Mouse (Mus musculus): Measurements from ENCODE around the gene Ptgfrn. TPM values are rescaled to one million over a fixed set of nuclear protein-coding genes. Genes with fewer than 3 reads are reported as not detected.

Ptgfrn gene
- polyA plus RNA-seq, 1 experiment, result 1.0 TPM

DNA sequence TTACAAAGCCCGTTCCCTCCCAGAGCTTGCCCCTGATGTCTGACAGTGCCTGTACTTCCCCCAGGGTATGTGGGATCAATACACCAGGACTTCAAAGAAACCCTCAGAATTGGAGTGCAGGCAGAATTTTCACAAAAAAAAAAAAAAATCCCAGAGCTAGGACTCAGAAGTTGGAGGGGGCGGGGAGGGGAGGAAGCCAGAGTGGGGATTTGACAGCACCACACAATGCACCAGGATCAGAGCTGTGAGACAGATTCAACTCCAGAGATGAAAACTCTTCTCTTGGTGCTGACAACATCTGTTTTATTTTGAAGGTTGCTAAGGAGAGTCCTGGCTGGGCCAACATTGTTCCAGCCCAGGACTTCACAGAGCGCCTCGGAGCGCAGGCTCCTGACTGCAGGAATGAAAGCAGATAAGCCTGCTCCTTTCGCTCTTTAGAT, 39.3 kb downstream of the Ptgfrn start:
- Histone ChIP-seq H3K27ac (ENCODE audit: control insufficient read depth, insufficient read depth, low read depth, low read length) (no peak overlapping the region), H3K27me3 (ENCODE audit: control insufficient read depth, insufficient read depth, low read length) (no peaks in the 10 kb centered on the region), H3K4me1 (ENCODE audit: control insufficient read depth, insufficient read depth, low read length) (no peaks in the 10 kb centered on the region), H3K36me3 (ENCODE audit: control insufficient read depth, insufficient read depth, low read length) (no peaks in the 10 kb centered on the region), H3K4me3 (ENCODE audit: control insufficient read depth, low read depth, low read length) (no peak overlapping the region)
- TF ChIP-seq CTCF (IDR thresholded peaks at IDR 0.05; ENCODE audit: control insufficient read depth, insufficient read depth, insufficient replicate concordance, low read depth, low read length) (no peak), POLR2A (IDR thresholded peaks at IDR 0.05; ENCODE audit: control insufficient read depth, low read depth, low read length) (no peak)

DNA sequence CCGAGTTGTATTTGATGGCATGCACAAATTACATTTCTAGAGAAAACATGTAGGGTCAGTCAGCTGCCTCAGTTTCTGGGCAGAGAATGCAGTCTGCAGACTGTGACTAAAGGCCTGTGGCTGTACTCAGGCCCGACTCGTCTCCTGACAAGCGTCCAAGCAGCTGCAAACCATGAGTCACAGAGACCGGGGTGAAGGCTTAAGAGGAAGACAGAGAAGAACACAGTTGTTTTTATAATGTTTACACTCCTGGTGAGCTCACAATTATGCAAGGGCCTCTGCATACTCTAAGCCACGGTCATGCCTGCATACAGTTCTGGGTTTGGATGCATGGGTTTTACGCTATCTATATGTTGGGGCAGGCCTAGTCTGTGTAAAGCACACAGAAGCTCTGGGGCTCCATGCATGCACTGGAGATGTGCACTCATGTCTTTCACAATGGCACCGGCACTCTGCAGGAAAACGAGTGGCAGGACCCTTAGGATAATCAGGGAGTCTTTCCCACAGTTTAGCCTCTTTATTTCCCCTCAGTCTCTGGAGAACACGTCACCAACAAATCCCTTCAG, 39.8 kb downstream of the Ptgfrn start:
- Histone ChIP-seq H3K36me3 (ENCODE audit: control insufficient read depth, insufficient read depth, low read length) (no peaks in the 10 kb centered on the region), H3K27me3 (ENCODE audit: control insufficient read depth, insufficient read depth, low read length) (no peaks in the 10 kb centered on the region), H3K4me3 (ENCODE audit: control insufficient read depth, low read depth, low read length) (no peak overlapping the region), H3K4me1 (ENCODE audit: control insufficient read depth, insufficient read depth, low read length) (no peaks in the 10 kb centered on the region), H3K27ac (ENCODE audit: control insufficient read depth, insufficient read depth, low read depth, low read length) (peak overlapping the region; percentile 30; the same call in 1 of the 2 replicates)
- no peak for TF ChIP-seq CTCF (IDR thresholded peaks at IDR 0.05; ENCODE audit: control insufficient read depth, insufficient read depth, insufficient replicate concordance, low read depth, low read length)
- no peak for TF ChIP-seq POLR2A (IDR thresholded peaks at IDR 0.05; ENCODE audit: control insufficient read depth, low read depth, low read length)

DNA sequence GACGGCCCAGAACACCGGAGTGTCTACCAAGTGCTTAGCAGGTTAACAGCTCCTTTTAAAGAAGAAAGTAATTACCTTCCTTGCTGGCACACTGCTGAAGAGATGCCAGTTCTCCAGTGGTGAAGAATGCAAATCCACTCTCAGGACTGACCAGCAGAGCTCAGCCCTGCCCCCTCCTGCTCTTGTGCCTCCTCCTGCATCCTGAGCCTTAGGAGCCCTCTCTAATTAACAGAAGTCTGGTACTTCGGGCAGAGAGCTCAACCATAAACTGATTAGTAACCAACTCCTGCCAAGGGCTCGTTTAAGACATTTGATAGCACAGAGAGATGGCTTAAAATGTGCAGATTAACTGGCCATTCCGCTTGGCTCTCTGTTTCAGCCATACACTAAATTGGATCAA, 41.4 kb downstream of the Ptgfrn start:
- no peaks in the 10 kb centered on the region for H3K27me3 ChIP-seq (ENCODE audit: control insufficient read depth, insufficient read depth, low read length)
- no peaks in the 10 kb centered on the region for H3K4me1 ChIP-seq (ENCODE audit: control insufficient read depth, insufficient read depth, low read length)
- H3K36me3 ChIP-seq (ENCODE audit: control insufficient read depth, insufficient read depth, low read length), result no peaks in the 10 kb centered on the region
- H3K27ac ChIP-seq (ENCODE audit: control insufficient read depth, insufficient read depth, low read depth, low read length), result no peak overlapping the region
- H3K4me3 ChIP-seq (ENCODE audit: control insufficient read depth, low read depth, low read length), result no peak overlapping the region
- TF ChIP-seq CTCF (IDR thresholded peaks at IDR 0.05; ENCODE audit: control insufficient read depth, insufficient read depth, insufficient replicate concordance, low read depth, low read length) (no peak), POLR2A (IDR thresholded peaks at IDR 0.05; ENCODE audit: control insufficient read depth, low read depth, low read length) (no peak)

DNA sequence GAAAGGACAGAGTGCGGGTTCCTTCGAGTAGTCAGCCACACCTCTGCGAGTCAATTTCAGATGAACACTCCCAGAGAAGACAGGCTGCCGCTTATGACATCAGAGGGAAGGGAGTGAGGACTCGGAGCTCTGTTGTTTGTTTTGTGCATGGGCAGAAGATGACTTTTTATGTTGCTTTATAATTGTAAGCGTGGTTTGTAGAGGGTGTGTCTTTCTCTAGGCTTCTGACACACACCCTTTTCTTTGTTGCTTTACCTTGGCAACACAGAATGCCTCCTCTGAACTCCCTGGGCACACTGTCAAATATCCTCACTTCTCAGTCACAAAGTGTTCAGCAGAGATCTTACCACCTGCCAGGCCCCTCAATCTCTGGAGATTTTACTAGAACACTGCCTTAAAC, 43.9 kb downstream of the Ptgfrn start:
- Histone ChIP-seq H3K4me3 (ENCODE audit: control insufficient read depth, low read depth, low read length) (no peak overlapping the region), H3K36me3 (ENCODE audit: control insufficient read depth, insufficient read depth, low read length) (no peaks in the 10 kb centered on the region), H3K27ac (ENCODE audit: control insufficient read depth, insufficient read depth, low read depth, low read length) (no peak overlapping the region), H3K27me3 (ENCODE audit: control insufficient read depth, insufficient read depth, low read length) (no peaks in the 10 kb centered on the region), H3K4me1 (ENCODE audit: control insufficient read depth, insufficient read depth, low read length) (no peaks in the 10 kb centered on the region)
- no peak for TF ChIP-seq CTCF (IDR thresholded peaks at IDR 0.05; ENCODE audit: control insufficient read depth, insufficient read depth, insufficient replicate concordance, low read depth, low read length)
- no peak for TF ChIP-seq POLR2A (IDR thresholded peaks at IDR 0.05; ENCODE audit: control insufficient read depth, low read depth, low read length)

DNA sequence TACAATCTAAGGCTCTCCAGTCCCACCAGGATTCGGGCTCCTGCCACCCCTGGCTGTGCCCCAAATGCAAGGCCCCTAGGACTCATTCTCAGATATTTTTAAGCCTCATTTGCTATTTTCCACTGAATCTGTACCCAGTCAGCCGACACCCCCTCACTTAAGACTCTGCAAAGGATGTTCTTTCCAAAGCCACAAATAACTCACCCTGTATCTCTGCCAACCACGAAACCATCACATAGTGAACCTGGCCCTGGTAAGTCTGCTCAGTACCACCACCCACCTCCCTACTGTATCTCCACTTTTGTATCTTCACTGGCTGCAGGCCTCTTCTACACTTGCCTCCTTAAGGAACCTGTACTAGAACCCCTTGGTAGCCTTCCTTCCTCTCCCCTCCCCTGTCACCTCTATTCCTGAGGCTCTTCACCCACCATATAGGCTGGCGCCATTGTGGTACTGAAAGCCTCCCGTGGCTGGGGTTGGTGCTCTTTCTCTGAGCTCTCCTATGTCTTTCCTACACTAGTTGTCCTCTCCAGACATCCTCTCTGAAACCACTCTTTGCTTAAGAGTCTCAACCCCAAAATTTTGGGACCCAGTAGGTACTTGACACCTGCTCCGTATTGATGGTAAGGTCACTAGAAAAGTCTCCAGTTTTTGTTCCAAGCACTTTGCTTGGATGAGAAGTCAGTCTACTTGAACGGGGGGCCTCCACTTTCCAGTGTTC, 48.1 kb downstream of the Ptgfrn start:
- no peak overlapping the region for H3K4me3 ChIP-seq (ENCODE audit: control insufficient read depth, low read depth, low read length)

DNA sequence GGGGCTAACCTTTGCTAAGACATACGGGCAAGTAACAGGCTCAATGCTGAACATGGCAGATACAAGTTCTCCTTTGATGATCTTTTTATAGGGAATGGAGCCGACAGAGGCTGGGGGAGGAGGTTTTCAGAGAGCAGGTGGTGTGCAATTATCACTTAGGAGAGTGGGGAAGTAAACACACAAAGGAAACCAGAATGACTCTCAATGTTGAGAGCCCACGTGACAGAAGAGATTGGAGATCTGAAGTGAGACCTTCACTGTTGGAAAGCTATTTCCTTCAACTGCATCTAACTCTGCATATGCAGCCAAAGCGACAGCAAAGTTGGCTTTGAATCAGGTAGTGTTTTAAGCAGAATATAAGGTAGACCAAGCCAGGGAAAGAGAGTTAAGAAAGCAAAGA, 50.9 kb downstream of the Ptgfrn start:
- no peaks in the 10 kb centered on the region for H3K27me3 ChIP-seq (ENCODE audit: control insufficient read depth, insufficient read depth, low read length)
- no peaks in the 10 kb centered on the region for H3K36me3 ChIP-seq (ENCODE audit: control insufficient read depth, insufficient read depth, low read length)
- H3K27ac ChIP-seq (ENCODE audit: control insufficient read depth, insufficient read depth, low read depth, low read length), result no peak overlapping the region
- H3K4me3 ChIP-seq (ENCODE audit: control insufficient read depth, low read depth, low read length), result no peak overlapping the region
- no peak for TF ChIP-seq POLR2A (IDR thresholded peaks at IDR 0.05; ENCODE audit: control insufficient read depth, low read depth, low read length)
- TF ChIP-seq CTCF (IDR thresholded peaks at IDR 0.05; ENCODE audit: control insufficient read depth, insufficient read depth, insufficient replicate concordance, low read depth, low read length), result no peak
- no peaks in the 10 kb centered on the region for H3K4me1 ChIP-seq (ENCODE audit: control insufficient read depth, insufficient read depth, low read length)

More for the DNA sequence above, 48.1 kb downstream of the Ptgfrn start:
- H3K27me3 ChIP-seq (ENCODE audit: control insufficient read depth, insufficient read depth, low read length), result no peaks in the 10 kb centered on the region
- H3K4me1 ChIP-seq (ENCODE audit: control insufficient read depth, insufficient read depth, low read length), result no peaks in the 10 kb centered on the region
- TF ChIP-seq POLR2A (IDR thresholded peaks at IDR 0.05; ENCODE audit: control insufficient read depth, low read depth, low read length) (no peak), CTCF (IDR thresholded peaks at IDR 0.05; ENCODE audit: control insufficient read depth, insufficient read depth, insufficient replicate concordance, low read depth, low read length) (no peak)
- H3K36me3 ChIP-seq (ENCODE audit: control insufficient read depth, insufficient read depth, low read length), result no peaks in the 10 kb centered on the region
- H3K27ac ChIP-seq (ENCODE audit: control insufficient read depth, insufficient read depth, low read depth, low read length), result no peak overlapping the region

DNA sequence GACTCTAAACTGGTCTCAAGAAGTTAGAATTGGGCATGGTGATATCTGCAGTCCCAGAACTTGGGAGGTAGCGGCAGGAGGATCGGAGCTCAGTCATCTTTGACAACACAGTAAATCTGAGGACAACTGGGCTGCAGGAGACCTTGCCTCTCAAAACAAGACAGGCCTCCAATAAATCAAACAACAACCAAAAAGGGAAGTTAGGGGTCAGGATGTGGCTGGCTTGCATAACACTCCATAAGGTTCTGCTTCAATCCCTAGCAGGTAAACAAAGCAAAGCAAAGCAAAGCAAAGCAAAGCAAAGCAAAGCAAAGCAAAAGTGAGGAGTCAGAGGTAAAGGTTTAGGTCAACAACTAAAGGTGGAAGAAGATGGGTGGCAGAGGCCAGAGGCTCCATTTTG, 51.9 kb downstream of the Ptgfrn start:
- H3K27ac ChIP-seq (ENCODE audit: control insufficient read depth, insufficient read depth, low read depth, low read length), result no peak overlapping the region
- TF ChIP-seq POLR2A (IDR thresholded peaks at IDR 0.05; ENCODE audit: control insufficient read depth, low read depth, low read length) (no peak), CTCF (IDR thresholded peaks at IDR 0.05; ENCODE audit: control insufficient read depth, insufficient read depth, insufficient replicate concordance, low read depth, low read length) (no peak)
- H3K4me3 ChIP-seq (ENCODE audit: control insufficient read depth, low read depth, low read length), result no peak overlapping the region
- no peaks in the 10 kb centered on the region for H3K27me3 ChIP-seq (ENCODE audit: control insufficient read depth, insufficient read depth, low read length)
- no peaks in the 10 kb centered on the region for H3K36me3 ChIP-seq (ENCODE audit: control insufficient read depth, insufficient read depth, low read length)
- H3K4me1 ChIP-seq (ENCODE audit: control insufficient read depth, insufficient read depth, low read length), result no peaks in the 10 kb centered on the region

All from testis, adult 2 months (tissue).